In the genomic region with DNA sequence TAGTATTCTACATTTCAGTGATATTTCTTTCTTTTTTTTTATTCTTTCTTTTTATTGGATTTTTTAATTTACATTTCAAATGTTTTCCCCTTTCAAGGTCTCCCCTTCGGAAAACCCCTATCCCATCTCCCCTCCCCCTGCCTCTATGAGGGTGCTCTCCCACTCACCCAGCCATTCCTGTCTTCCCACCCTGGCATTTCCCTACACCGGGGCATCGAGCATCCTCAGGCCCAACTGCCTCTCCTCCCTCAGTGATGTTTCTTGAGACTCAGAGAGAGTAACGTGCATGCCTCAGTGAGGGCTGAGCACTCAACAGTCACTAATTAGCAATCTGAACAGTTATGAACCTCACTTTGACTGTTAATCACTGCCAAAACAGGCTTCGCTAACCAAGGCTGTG, we compare ENCODE assay signal across 27 mouse cellular contexts.
"Had no signal": no experiment of that assay in that cellular context is flagged by ENCODE, and none has a peak within 500 bp of the region (broad histone marks: within the 10 kb centered on the region; RNA-seq: fewer than 3 reads in every experiment).

No protein-coding gene starts in this region.

- H3K9ac ChIP-seq: embryonic facial prominence, embryonic 12.5 days; embryonic facial prominence, embryonic 13.5 days; embryonic facial prominence, embryonic 15.5 days; forebrain, embryonic 13.5 days; forebrain, embryonic 15.5 days; forebrain, postnatal 0 days had no signal

- H3K9me3 ChIP-seq: embryonic facial prominence, embryonic 10.5 days; embryonic facial prominence, embryonic 12.5 days; embryonic facial prominence, embryonic 13.5 days; embryonic facial prominence, embryonic 15.5 days; forebrain, embryonic 10.5 days; forebrain, embryonic 13.5 days; forebrain, embryonic 15.5 days; heart, embryonic 10.5 days had no signal

- H3K27ac ChIP-seq: embryonic facial prominence, embryonic 10.5 days; embryonic facial prominence, embryonic 12.5 days; embryonic facial prominence, embryonic 13.5 days; embryonic facial prominence, embryonic 15.5 days; forebrain, embryonic 10.5 days; forebrain, embryonic 13.5 days; forebrain, embryonic 15.5 days; gastrocnemius, adult 2 months; heart, adult 2 months; heart, embryonic 10.5 days had no signal

- H3K36me3 ChIP-seq: embryonic facial prominence, embryonic 10.5 days; embryonic facial prominence, embryonic 12.5 days; embryonic facial prominence, embryonic 13.5 days; embryonic facial prominence, embryonic 15.5 days; forebrain, embryonic 10.5 days; forebrain, embryonic 15.5 days; heart, embryonic 10.5 days had no signal

- ATAC-seq: forebrain, embryonic 13.5 days; forebrain, embryonic 15.5 days; forebrain, embryonic 16.5 days; forebrain, postnatal 0 days had no signal

- H3K4me2 ChIP-seq: embryonic facial prominence, embryonic 12.5 days; embryonic facial prominence, embryonic 13.5 days; embryonic facial prominence, embryonic 15.5 days; forebrain, embryonic 13.5 days; forebrain, embryonic 15.5 days had no signal

- H3K4me1 ChIP-seq: embryonic facial prominence, embryonic 10.5 days; embryonic facial prominence, embryonic 12.5 days; embryonic facial prominence, embryonic 13.5 days; embryonic facial prominence, embryonic 15.5 days; forebrain, embryonic 10.5 days; forebrain, embryonic 13.5 days; forebrain, embryonic 15.5 days; heart, embryonic 10.5 days had no signal

- DNase-seq: cerebellum, adult 2 months; cerebellum, adult 8-10 months; cerebellum, adult 9-10 months; cerebellum, adult 9-11 months; cerebellum, postnatal 10 days; cerebellum, postnatal 14 days; cerebellum, postnatal 25 days; cerebellum, postnatal 36 days; embryo, embryonic 11 days; forebrain, postnatal 0 days; gastrocnemius, adult 2 months; gastrocnemius, postnatal 10 days; gastrocnemius, postnatal 14 days; gastrocnemius, postnatal 25 days; gastrocnemius, postnatal 36 days; heart, adult 18-20 months; heart, adult 2 months had no signal

- H3K27me3 ChIP-seq: embryonic facial prominence, embryonic 12.5 days; embryonic facial prominence, embryonic 13.5 days; embryonic facial prominence, embryonic 15.5 days; forebrain, embryonic 13.5 days had no signal

- H3K4me3 ChIP-seq: embryonic facial prominence, embryonic 10.5 days; embryonic facial prominence, embryonic 12.5 days; embryonic facial prominence, embryonic 13.5 days; embryonic facial prominence, embryonic 15.5 days; erythroblast, embryonic 14.5 days; forebrain, embryonic 10.5 days; forebrain, embryonic 13.5 days; forebrain, embryonic 15.5 days; gastrocnemius, adult 2 months; heart, adult 2 months; heart, embryonic 10.5 days had no signal
